Mouse (Mus musculus): ENCODE measurements around the gene Ipcef1. TPM values are rescaled to one million over a fixed set of nuclear protein-coding genes. Genes with fewer than 3 reads are reported as not detected.

The Ipcef1 gene
- 0.60 and 0.83 TPM in 2 replicates for polyA plus RNA-seq (2014; fragmentation: Nextera tagmentation; extraction: Ambion mirVana)

- peak within 1 kb of the TSS; percentile 31; the same call in 1 of the 2 replicates for H3K4me2 ChIP-seq (ENCODE audit: low read depth, low read length, severe bottlenecking)
- no peak within 1 kb of the TSS for H3K27ac ChIP-seq (ENCODE audit: low read depth, low read length)
- 16% methylated on average over 12 of the region's 12 CpGs for WGBS
- H3K4me1 ChIP-seq (replicated peaks; ENCODE audit: control insufficient read depth, insufficient read depth, low read length), result no peaks in the 10 kb centered on the region; the same call in 1 of the 2 replicates
- no peak within 1 kb of the TSS for H3K4me3 ChIP-seq (ENCODE audit: low read depth, low read length)
- H3K27me3 ChIP-seq (ENCODE audit: control insufficient read depth, insufficient read depth, low read length), result no peaks in the 10 kb centered on the region
- H3K9me3 ChIP-seq (ENCODE audit: control insufficient read depth, low read length), result no peaks in the 10 kb centered on the region
- DNase-seq (ENCODE audit: low spot score) (no peak), ATAC-seq (replicated peaks; ENCODE audit: low FRiP score) (peak; percentile 76)
- H3K36me3 ChIP-seq (ENCODE audit: control insufficient read depth, insufficient read depth, low read length), result no peaks in the 10 kb centered on the region
- H3K9ac ChIP-seq (ENCODE audit: low read length), result peak within 1 kb of the TSS; percentile 16
Observed at GRCm38 (mm10) chr10:7052315-7053017, at the start of gene Ipcef1. TSS of gene Ipcef1 (minus strand) at chr10:7052478.

GRCm38 (mm10) chr10:7077971-7078370, 25.7 kb upstream of the Ipcef1 start:
- WGBS, result 93% methylated on average over 1 of the region's 1 CpGs
- no peak overlapping the region for H3K4me3 ChIP-seq (ENCODE audit: low read depth, low read length)

GRCm38 (mm10) chr10:7077389-7077808, 25.1 kb upstream of the Ipcef1 start:
- H3K9ac ChIP-seq (ENCODE audit: low read length), result no peak overlapping the region
- H3K27ac ChIP-seq (ENCODE audit: low read depth, low read length), result no peak overlapping the region
- no peak overlapping the region for H3K4me3 ChIP-seq (ENCODE audit: low read depth, low read length)
- no peaks in the 10 kb centered on the region for H3K36me3 ChIP-seq (ENCODE audit: control insufficient read depth, insufficient read depth, low read length)
- no peak for ATAC-seq (replicated peaks; ENCODE audit: low FRiP score)
- no peak for DNase-seq (ENCODE audit: low spot score)
- no peak overlapping the region for H3K4me2 ChIP-seq (ENCODE audit: low read depth, low read length, severe bottlenecking)
- no peaks in the 10 kb centered on the region for H3K4me1 ChIP-seq (replicated peaks; ENCODE audit: control insufficient read depth, insufficient read depth, low read length)
- H3K27me3 ChIP-seq (ENCODE audit: control insufficient read depth, insufficient read depth, low read length), result no peaks in the 10 kb centered on the region
- 88% methylated on average over 7 of the region's 7 CpGs for WGBS
- H3K9me3 ChIP-seq (ENCODE audit: control insufficient read depth, low read length), result no peaks in the 10 kb centered on the region

More at GRCm38 (mm10) chr10:7077971-7078370, 25.7 kb upstream of the Ipcef1 start:
- Histone ChIP-seq H3K36me3 (ENCODE audit: control insufficient read depth, insufficient read depth, low read length) (no peaks in the 10 kb centered on the region), H3K4me1 (replicated peaks; ENCODE audit: control insufficient read depth, insufficient read depth, low read length) (no peaks in the 10 kb centered on the region), H3K27me3 (ENCODE audit: control insufficient read depth, insufficient read depth, low read length) (no peaks in the 10 kb centered on the region), H3K9ac (ENCODE audit: low read length) (no peak overlapping the region), H3K4me2 (ENCODE audit: low read depth, low read length, severe bottlenecking) (no peak overlapping the region), H3K27ac (ENCODE audit: low read depth, low read length) (no peak overlapping the region), H3K9me3 (ENCODE audit: control insufficient read depth, low read length) (no peaks in the 10 kb centered on the region)
- no peak for DNase-seq (ENCODE audit: low spot score)
- no peak for ATAC-seq (replicated peaks; ENCODE audit: low FRiP score)

GRCm38 (mm10) chr10:7076662-7077211, 24.5 kb upstream of the Ipcef1 start:
- DNase-seq (ENCODE audit: low spot score) (no peak), ATAC-seq (replicated peaks; ENCODE audit: low FRiP score) (peak; percentile 29; the same call in 1 of the 2 replicates)
- Histone ChIP-seq H3K4me1 (replicated peaks; ENCODE audit: control insufficient read depth, insufficient read depth, low read length) (no peaks in the 10 kb centered on the region), H3K36me3 (ENCODE audit: control insufficient read depth, insufficient read depth, low read length) (no peaks in the 10 kb centered on the region), H3K9ac (ENCODE audit: low read length) (no peak overlapping the region), H3K4me3 (ENCODE audit: low read depth, low read length) (no peak overlapping the region), H3K9me3 (ENCODE audit: control insufficient read depth, low read length) (no peaks in the 10 kb centered on the region), H3K27me3 (ENCODE audit: control insufficient read depth, insufficient read depth, low read length) (no peaks in the 10 kb centered on the region), H3K4me2 (ENCODE audit: low read depth, low read length, severe bottlenecking) (no peak overlapping the region), H3K27ac (ENCODE audit: low read depth, low read length) (no peak overlapping the region)
- WGBS, result 51% methylated on average over 7 of the region's 8 CpGs

GRCm38 (mm10) chr10:7076201-7076600, 23.9 kb upstream of the Ipcef1 start:
- Histone ChIP-seq H3K9ac (ENCODE audit: low read length) (no peak overlapping the region), H3K27me3 (ENCODE audit: control insufficient read depth, insufficient read depth, low read length) (no peaks in the 10 kb centered on the region), H3K4me1 (replicated peaks; ENCODE audit: control insufficient read depth, insufficient read depth, low read length) (no peaks in the 10 kb centered on the region), H3K4me3 (ENCODE audit: low read depth, low read length) (no peak overlapping the region), H3K9me3 (ENCODE audit: control insufficient read depth, low read length) (no peaks in the 10 kb centered on the region), H3K27ac (ENCODE audit: low read depth, low read length) (no peak overlapping the region), H3K36me3 (ENCODE audit: control insufficient read depth, insufficient read depth, low read length) (no peaks in the 10 kb centered on the region), H3K4me2 (ENCODE audit: low read depth, low read length, severe bottlenecking) (no peak overlapping the region)
- ATAC-seq (replicated peaks; ENCODE audit: low FRiP score) (peak; percentile 85), DNase-seq (ENCODE audit: low spot score) (peak; percentile 77)
- 16% methylated on average over 8 of the region's 8 CpGs for WGBS

- no peak for DNase-seq (ENCODE audit: low spot score)
- no peak for ATAC-seq (replicated peaks; ENCODE audit: low FRiP score)
- Histone ChIP-seq H3K9me3 (ENCODE audit: control insufficient read depth, low read length) (no peaks in the 10 kb centered on the region), H3K27me3 (ENCODE audit: control insufficient read depth, insufficient read depth, low read length) (no peaks in the 10 kb centered on the region), H3K9ac (ENCODE audit: low read length) (no peak overlapping the region), H3K4me3 (ENCODE audit: low read depth, low read length) (no peak overlapping the region), H3K27ac (ENCODE audit: low read depth, low read length) (no peak overlapping the region), H3K4me1 (replicated peaks; ENCODE audit: control insufficient read depth, insufficient read depth, low read length) (no peaks in the 10 kb centered on the region), H3K4me2 (ENCODE audit: low read depth, low read length, severe bottlenecking) (no peak overlapping the region), H3K36me3 (ENCODE audit: control insufficient read depth, insufficient read depth, low read length) (no peaks in the 10 kb centered on the region)
- 84% methylated on average over 2 of the region's 2 CpGs for WGBS
Observed at GRCm38 (mm10) chr10:7075661-7076060, 23.4 kb upstream of the Ipcef1 start.

- Histone ChIP-seq H3K27me3 (ENCODE audit: control insufficient read depth, insufficient read depth, low read length) (no peaks in the 10 kb centered on the region), H3K27ac (ENCODE audit: low read depth, low read length) (no peak overlapping the region), H3K36me3 (ENCODE audit: control insufficient read depth, insufficient read depth, low read length) (no peaks in the 10 kb centered on the region), H3K4me2 (ENCODE audit: low read depth, low read length, severe bottlenecking) (no peak overlapping the region), H3K4me1 (replicated peaks; ENCODE audit: control insufficient read depth, insufficient read depth, low read length) (0 out of 2 replicates have a peak, but pooled peaks cover 2% of the 10 kb centered on the region), H3K9me3 (ENCODE audit: control insufficient read depth, low read length) (no peaks in the 10 kb centered on the region), H3K9ac (ENCODE audit: low read length) (no peak overlapping the region), H3K4me3 (ENCODE audit: low read depth, low read length) (no peak overlapping the region)
- DNase-seq (ENCODE audit: low spot score) (no peak), ATAC-seq (replicated peaks; ENCODE audit: low FRiP score) (no peak)
- WGBS, result 89% methylated on average over 2 of the region's 2 CpGs
Observed at GRCm38 (mm10) chr10:7074231-7074630, 22.0 kb upstream of the Ipcef1 start.

GRCm38 (mm10) chr10:7070924-7071323, 18.6 kb upstream of the Ipcef1 start:
- ATAC-seq (replicated peaks; ENCODE audit: low FRiP score), result no peak
- no peak overlapping the region for H3K4me2 ChIP-seq (ENCODE audit: low read depth, low read length, severe bottlenecking)
- H3K9ac ChIP-seq (ENCODE audit: low read length), result no peak overlapping the region
- H3K4me3 ChIP-seq (ENCODE audit: low read depth, low read length), result no peak overlapping the region
- no peaks in the 10 kb centered on the region for H3K27me3 ChIP-seq (ENCODE audit: control insufficient read depth, insufficient read depth, low read length)
- H3K9me3 ChIP-seq (ENCODE audit: control insufficient read depth, low read length), result no peaks in the 10 kb centered on the region
- 0 out of 2 replicates have a peak, but pooled peaks cover 2% of the 10 kb centered on the region for H3K4me1 ChIP-seq (replicated peaks; ENCODE audit: control insufficient read depth, insufficient read depth, low read length)
- 88% methylated on average over 5 of the region's 5 CpGs for WGBS
- no peaks in the 10 kb centered on the region for H3K36me3 ChIP-seq (ENCODE audit: control insufficient read depth, insufficient read depth, low read length)
- DNase-seq (ENCODE audit: low spot score), result no peak
- H3K27ac ChIP-seq (ENCODE audit: low read depth, low read length), result no peak overlapping the region
